Mouse (Mus musculus): ENCODE results near the gene Sfxn1.

GRCm38 (mm10) chr13:54095721-54096120 is 24.1 kb downstream of the Sfxn1 start:
- TF ChIP-seq CTCF (IDR thresholded peaks at IDR 0.05; ENCODE audit: insufficient read depth, low read depth, low read length), result no peak
- no peak for TF ChIP-seq POLR2A (IDR thresholded peaks at IDR 0.05; ENCODE audit: insufficient read depth, low read depth, low read length)

Measured in olfactory bulb, adult 2 months (tissue).